Mouse (Mus musculus): ENCODE measurements around the gene Prrc2b.
A peak's percentile ranks its signal among the peaks of the same experiment; 100 is the strongest.

The Prrc2b gene

DNA sequence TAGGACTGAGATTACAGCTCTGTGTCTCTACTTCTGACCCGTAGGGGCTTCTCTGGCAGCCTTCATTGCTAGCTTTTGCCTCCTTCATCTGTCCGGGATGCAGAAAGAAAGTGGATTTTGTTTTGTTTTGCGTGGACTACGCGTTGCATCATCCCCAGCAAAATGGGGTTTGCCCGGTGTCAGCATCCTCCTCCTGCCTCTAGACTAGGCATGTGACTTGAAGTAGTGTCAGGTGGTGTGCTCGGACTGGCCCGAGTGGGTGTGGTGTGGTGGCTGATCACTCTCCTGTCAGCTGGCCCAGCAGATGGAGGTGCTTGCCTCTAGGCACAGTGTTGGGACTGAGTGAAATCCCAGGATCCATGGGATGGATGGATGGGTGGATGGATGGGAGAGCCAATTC, 11.2 kb downstream of the Prrc2b start:
- DNase-seq (ENCODE audit: low spot score): no peak

GRCm38 (mm10) chr2:32162646-32163045, 11.8 kb downstream of the Prrc2b start:
- no peak for DNase-seq (ENCODE audit: low spot score)

DNA sequence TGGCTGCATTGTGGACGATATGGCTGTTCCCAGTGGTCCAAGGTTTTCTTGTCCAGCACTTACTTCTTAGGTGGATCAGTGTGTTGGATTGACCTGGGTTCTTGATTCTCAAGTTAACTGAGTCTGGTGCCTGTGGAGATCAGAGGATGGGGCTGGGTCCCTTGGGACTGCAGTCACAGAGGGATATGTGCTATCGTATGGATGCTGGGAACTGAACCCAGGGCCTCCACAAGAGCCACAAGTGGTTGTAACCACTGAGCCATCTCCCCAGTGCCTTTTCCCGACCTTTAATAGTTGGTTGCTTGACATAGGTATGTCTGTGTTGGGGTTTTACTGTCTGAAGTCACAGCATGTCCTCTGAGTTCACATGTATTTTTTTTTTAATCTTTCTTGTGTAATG, 12.2 kb downstream of the Prrc2b start:
- no peak for DNase-seq (ENCODE audit: low spot score)

- DNase-seq (ENCODE audit: low spot score): no peak
Measured at GRCm38 (mm10) chr2:32164503-32164902, 13.6 kb downstream of the Prrc2b start.

GRCm38 (mm10) chr2:32165040-32165800, 14.3 kb downstream of the Prrc2b start:
- no peak for DNase-seq (ENCODE audit: low spot score)

DNA sequence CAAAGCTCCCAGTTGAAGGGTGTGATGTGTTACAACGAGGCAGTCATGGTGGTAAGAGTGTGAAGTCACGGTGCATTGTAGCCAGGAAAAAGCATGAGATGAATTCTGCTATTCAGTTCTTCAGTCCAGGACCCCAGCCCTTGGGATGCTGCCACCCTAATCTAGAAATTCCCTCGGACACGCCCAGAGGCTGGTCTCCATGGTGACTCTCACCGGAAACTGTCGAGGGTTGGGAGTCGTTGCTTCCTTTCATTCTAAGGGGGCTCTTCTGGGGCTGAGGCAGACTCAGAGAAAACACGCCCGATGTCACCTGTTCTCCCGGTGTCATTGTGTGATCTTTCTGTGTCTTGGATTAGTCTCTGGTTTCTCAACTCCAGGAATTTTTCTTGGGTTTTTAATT, 15.7 kb downstream of the Prrc2b start:
- DNase-seq (ENCODE audit: low spot score): no peak

DNA sequence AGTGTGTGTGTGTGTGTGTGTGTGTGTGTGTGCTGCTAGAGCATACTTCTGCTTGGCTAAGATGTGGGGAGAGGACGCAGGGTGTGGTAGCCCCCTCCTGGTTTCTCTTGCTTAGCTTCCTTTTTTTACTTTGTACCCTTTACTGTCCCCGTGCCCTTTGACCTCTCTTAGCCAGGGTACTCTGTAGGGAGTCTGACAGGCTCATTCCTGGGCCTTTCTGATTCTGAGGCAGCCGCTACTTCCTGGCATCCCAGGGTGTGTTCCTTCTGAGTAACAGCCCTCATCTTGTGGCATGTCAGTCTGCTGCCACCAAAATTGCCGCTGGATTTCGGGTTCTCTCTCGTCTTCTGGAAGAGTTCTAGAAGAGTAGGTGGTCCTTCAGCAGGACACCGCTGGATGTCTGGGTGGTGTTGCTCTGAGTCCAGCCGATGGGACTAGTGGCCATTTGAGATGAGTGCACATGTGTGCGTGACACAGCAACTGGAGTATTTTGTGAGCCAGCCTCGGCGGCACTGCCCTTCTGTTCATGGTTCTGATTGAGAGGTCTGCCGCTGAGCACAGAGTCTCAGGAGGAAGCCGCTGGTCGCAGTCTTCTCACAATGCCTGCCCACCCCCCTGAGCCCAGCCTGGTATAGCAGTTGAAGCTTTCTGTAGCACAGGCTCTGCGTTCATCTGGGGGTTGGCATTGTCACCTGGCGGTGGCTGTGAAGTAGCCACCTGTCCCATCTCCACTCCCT, 16.3 kb downstream of the Prrc2b start:
- no peak for DNase-seq (ENCODE audit: low spot score)

DNA sequence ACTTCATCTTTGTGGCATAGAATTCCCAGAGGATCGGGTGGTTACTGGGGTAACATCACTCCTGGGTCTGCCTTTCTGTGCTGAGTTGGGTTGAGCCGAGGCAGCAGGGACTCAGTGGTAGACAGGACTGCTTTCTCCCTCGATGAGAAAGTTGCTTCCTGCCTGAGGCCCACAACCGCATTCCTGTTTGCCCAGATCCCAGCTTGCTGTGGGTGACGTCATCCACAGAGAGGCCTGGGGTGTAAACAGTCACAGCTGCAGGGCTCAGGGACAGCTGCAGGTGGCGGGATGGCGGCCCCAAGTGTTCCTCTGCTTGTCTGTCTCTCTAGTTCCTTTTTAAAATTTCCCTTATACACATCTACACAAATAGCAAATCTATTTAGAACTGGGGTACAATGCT, 16.9 kb downstream of the Prrc2b start:
- peak; percentile 68 for DNase-seq (ENCODE audit: low spot score)

DNA sequence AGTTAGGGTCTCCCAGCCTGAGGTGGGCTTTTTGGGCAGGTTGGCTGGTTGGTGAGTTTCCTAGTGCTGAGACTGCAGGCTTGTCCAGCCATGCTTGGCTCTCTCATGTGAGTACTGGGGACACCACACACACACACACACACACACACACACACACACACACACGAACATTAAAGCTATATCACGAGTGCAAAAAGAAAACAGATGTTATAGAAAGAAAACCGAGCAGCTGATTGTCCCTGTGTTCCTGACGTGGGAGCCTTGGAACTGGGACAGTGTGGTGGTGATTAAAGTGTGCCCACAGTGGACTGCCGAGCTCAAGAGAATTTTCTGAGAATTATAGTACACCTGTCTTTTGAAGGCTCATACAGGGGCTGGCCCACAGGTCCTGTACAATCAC, 18.4 kb downstream of the Prrc2b start:
- DNase-seq (ENCODE audit: low spot score): no peak

GRCm38 (mm10) chr2:32170010-32170409, 19.1 kb downstream of the Prrc2b start:
- DNase-seq (ENCODE audit: low spot score): no peak

- no peak for DNase-seq (ENCODE audit: low spot score)
Measured at GRCm38 (mm10) chr2:32171658-32172433, 21.0 kb downstream of the Prrc2b start.

DNA sequence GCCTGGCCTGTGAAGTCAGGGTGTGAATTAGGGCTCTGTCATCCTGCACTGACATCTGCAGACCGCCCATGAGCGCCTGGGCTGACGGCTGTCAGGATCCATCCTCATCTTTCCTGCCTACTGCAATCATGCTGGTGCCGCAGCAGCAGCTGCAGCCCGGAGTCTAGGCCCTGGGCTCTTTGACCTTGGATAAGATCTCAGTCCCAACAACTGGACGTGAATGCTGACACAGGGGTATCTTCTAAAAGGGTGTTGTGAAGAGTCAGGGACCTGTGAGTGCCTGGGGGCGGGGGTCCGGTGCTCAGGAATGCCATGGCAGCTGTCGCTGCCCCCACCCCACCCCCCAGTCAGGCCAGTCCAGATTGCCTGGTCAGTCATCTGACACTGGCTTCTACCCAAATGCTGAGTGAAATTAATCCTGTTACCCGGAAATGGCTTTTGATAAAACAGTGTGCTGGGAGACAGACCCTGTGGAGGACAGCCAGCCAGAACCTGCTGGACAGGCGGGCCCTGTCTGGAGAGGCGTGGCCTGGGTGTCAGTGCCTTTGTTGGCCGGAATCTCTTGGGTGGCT, 23.4 kb downstream of the Prrc2b start:
- peak; percentile 22 for DNase-seq (ENCODE audit: low spot score)

- DNase-seq (ENCODE audit: low spot score): no peak
Measured at GRCm38 (mm10) chr2:32175051-32175466, 24.2 kb downstream of the Prrc2b start.

GRCm38 (mm10) chr2:32175508-32175907, 24.6 kb downstream of the Prrc2b start:
- DNase-seq (ENCODE audit: low spot score): no peak

DNA sequence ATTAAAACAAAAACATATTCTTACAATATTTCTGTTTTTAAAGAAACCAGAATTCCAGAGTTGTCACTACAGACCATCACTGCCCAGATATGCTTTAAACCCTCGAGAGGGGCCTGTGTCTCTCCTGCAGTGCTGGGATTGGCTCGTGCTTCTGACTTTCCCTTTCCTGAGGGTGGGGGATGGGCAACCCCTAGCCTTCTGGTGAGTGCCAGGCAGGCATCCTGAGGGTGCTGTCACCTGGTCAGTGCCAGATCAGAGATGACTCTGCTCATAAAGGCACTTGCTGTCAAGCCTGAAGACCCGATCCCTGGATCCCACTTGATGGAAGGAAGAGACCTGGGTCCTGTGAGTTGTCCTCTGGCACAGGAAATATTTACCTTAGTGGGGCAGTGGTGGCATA, 26.0 kb downstream of the Prrc2b start:
- no peak for DNase-seq (ENCODE audit: low spot score)

DNA sequence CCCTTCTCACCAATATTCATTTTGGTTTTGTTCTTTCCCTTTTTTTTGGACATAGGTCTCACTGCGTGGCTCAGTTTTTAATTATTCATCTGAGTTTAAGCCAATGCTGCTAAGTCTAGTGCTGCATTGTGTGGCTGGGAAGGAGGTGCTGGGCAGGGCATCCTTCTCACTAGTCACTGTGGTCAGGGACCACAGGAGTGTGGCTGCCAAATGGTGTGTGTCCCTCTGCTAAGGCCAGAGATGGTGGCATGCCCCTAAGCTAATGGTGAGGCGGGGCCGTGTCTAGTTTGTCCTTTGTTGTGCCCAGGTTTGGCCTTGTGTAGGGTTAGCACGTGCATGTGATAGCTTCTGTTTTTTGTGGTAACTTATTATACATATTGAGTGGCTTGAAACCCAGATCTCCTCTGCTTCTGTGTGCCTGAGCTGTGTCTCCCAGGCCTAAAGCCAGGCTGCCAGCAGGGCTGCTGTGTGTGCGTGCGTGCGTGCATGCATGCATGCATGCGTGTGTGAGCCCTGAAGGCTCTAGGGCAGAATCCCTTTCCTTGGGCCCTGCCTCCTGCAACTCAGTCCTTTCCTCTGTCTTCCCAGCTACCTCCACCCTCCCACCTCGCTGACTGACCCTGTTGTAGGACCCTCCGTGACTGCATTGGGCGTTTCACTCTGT, 26.6 kb downstream of the Prrc2b start:
- no peak for DNase-seq (ENCODE audit: low spot score)

DNA sequence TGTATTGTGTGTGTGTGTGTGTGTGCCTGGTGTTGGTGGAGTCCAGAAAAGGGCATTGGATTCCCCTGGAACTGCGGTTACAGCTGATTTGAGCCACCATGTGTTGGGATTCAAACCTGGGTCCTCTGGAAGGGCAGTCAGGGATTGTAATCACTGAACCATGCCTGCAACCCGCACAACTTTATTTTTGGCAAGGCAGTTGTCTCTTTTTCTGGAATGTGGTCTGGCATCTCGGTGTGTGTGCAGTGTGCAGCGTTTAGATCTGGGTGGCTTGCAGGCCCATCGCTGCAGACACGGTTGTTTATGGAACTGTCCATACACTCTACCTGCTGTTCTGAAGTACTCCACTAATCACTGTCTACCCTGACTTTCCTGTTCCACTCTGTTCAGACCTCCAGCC, 28.5 kb downstream of the Prrc2b start:
- no peak for DNase-seq (ENCODE audit: low spot score)

DNA sequence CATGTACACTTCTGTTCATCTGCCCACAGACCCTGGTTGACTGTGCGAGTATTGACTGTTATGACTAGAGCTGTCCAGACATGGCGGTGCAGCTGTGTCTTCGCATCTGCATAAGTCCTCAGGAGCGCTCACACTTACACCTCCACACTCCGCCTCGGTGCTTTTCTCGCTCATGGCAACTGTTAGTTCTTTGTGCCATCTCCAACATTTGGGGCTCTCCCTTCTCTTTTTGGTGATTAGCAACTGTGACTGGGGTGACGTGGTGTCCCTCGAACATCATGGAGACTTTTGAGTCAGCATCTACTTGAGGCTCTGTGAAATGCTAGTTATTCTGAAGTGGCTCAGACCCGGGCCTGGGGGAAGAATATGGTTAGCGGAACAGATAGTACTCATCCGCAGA, 29.2 kb downstream of the Prrc2b start:
- no peak for DNase-seq (ENCODE audit: low spot score)

DNA sequence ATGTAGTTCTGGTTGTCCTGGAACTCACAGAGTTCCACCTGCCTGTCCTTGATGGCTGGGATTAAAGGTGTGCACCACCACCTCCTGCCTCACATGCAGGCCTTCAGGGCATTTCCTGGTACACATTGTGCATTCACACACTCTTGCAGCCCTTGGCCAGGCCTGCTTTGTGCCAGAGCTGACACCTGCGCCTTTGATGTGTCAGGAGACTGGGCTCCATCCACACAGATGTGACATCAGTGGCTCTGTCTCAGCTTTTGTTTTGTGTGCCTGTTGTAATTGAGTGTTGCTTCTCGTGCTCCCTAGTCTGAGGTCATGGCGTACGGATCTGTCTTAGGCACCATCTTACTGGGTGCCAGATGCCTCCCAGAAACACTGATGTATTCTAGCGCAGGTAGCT, 30.5 kb downstream of the Prrc2b start:
- no peak for DNase-seq (ENCODE audit: low spot score)

- no peak for DNase-seq (ENCODE audit: low spot score)
Measured at GRCm38 (mm10) chr2:32182119-32182518, 31.2 kb downstream of the Prrc2b start.

- no peak for DNase-seq (ENCODE audit: low spot score)
Measured at GRCm38 (mm10) chr2:32182676-32183296, 31.9 kb downstream of the Prrc2b start.
